Mouse (Mus musculus): ENCODE data around the gene Mllt3. TPM values are rescaled to one million over a fixed set of nuclear protein-coding genes. Genes with fewer than 3 reads are reported as not detected.

Mllt3 gene
- polyA plus RNA-seq, 1 experiment from 2014 or later, result 130 TPM

DNA sequence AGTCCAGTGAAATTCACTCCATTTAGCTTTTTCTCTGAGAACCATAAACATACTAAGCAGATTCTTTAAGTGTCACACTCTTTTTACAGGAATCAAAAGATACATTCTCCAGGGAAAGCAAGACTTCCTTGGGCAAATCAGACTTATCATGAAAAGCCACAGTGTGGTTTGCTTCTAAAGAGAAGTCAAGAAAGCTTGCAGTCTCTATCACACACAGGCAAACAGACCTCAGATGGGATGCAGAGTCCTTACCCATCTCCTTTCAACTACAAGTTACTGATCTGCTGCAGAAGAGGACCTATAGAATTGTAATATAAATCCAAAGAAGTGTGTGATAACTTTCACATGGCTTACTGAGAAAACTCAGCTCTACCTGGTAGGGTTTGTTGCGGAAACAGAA is 175.2 kb downstream of the Mllt3 start:
- no peak for ATAC-seq
- H3K27ac ChIP-seq (ENCODE audit: low read length), result no peak overlapping the region
- H3K4me1 ChIP-seq (replicated peaks; ENCODE audit: control insufficient read depth, insufficient read depth, low read length), result peaks cover 3% of the 10 kb centered on the region; the same call in 1 of the 2 replicates
- H3K4me2 ChIP-seq (ENCODE audit: low read length), result no peak overlapping the region
- no peak overlapping the region for H3K4me3 ChIP-seq (replicated peaks; ENCODE audit: low read length)
- H3K9ac ChIP-seq (replicated peaks; ENCODE audit: low read depth, low read length), result no peak overlapping the region
- H3K36me3 ChIP-seq (ENCODE audit: control insufficient read depth, insufficient read depth), result no peaks in the 10 kb centered on the region
- 100% methylated on average over 1 of the region's 1 CpGs for WGBS
- no peaks in the 10 kb centered on the region for H3K27me3 ChIP-seq (replicated peaks; ENCODE audit: control insufficient read depth, insufficient read depth, low read length)
- H3K9me3 ChIP-seq (ENCODE audit: control insufficient read depth, low read length), result no peaks in the 10 kb centered on the region

DNA sequence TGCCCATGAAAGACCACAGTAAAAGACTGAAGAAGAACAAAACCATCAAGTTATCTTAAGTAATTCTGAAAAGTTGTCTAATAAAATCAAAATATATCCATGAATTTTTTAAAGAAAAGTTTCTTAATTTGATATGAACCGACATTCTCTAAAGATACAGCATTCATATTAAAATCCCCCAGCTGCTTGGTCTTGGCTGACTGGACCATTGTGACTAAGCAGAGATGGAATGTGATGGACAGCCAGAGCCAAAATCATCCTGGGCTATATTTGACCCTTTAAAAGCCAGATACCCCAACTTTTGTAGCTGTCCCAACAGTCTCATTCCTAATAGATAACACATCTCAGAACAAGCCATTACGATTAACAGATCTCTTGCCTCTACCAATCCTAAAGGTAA is 180.7 kb downstream of the Mllt3 start:
- 88% methylated on average over 2 of the region's 2 CpGs for whole genome bisulfite sequencing
- no peaks in the 10 kb centered on the region for H3K27me3 ChIP-seq (replicated peaks; ENCODE audit: control insufficient read depth, insufficient read depth, low read length)
- H3K27ac ChIP-seq (ENCODE audit: low read length), result no peak overlapping the region
- no peak overlapping the region for H3K4me3 ChIP-seq (replicated peaks; ENCODE audit: low read length)
- H3K4me1 ChIP-seq (replicated peaks; ENCODE audit: control insufficient read depth, insufficient read depth, low read length), result peaks cover 3% of the 10 kb centered on the region; the same call in 1 of the 2 replicates
- no peak overlapping the region for H3K4me2 ChIP-seq (ENCODE audit: low read length)
- no peaks in the 10 kb centered on the region for H3K9me3 ChIP-seq (ENCODE audit: control insufficient read depth, low read length)
- no peaks in the 10 kb centered on the region for H3K36me3 ChIP-seq (ENCODE audit: control insufficient read depth, insufficient read depth)
- H3K9ac ChIP-seq (replicated peaks; ENCODE audit: low read depth, low read length), result no peak overlapping the region
- ATAC-seq, result no peak

GRCm38 (mm10) chr4:87850051-87850450 is 183.1 kb downstream of the Mllt3 start:
- H3K4me1 ChIP-seq (replicated peaks; ENCODE audit: control insufficient read depth, insufficient read depth, low read length), result peaks cover 4% of the 10 kb centered on the region
- WGBS, result 90% methylated on average over 5 of the region's 5 CpGs
- H3K27me3 ChIP-seq (replicated peaks; ENCODE audit: control insufficient read depth, insufficient read depth, low read length), result no peaks in the 10 kb centered on the region
- no peak overlapping the region for H3K9ac ChIP-seq (replicated peaks; ENCODE audit: low read depth, low read length)
- H3K4me3 ChIP-seq (replicated peaks; ENCODE audit: low read length), result no peak overlapping the region
- no peaks in the 10 kb centered on the region for H3K9me3 ChIP-seq (ENCODE audit: control insufficient read depth, low read length)
- H3K36me3 ChIP-seq (ENCODE audit: control insufficient read depth, insufficient read depth), result no peaks in the 10 kb centered on the region
- H3K4me2 ChIP-seq (ENCODE audit: low read length), result no peak overlapping the region
- H3K27ac ChIP-seq (ENCODE audit: low read length), result no peak overlapping the region
- no peak for ATAC-seq

- ATAC-seq, result peak; percentile 40; the same call in 1 of the 2 replicates
- no peak overlapping the region for H3K27ac ChIP-seq (ENCODE audit: low read length)
Measured at GRCm38 (mm10) chr4:87844668-87845210, 188.4 kb downstream of the Mllt3 start.

GRCm38 (mm10) chr4:87840210-87840910 is 192.8 kb downstream of the Mllt3 start:
- no peaks in the 10 kb centered on the region for H3K27me3 ChIP-seq (replicated peaks; ENCODE audit: control insufficient read depth, insufficient read depth, low read length)
- H3K27ac ChIP-seq (ENCODE audit: low read length), result no peak overlapping the region
- no peaks in the 10 kb centered on the region for H3K36me3 ChIP-seq (ENCODE audit: control insufficient read depth, insufficient read depth)
- 90% methylated on average over 10 of the region's 10 CpGs for WGBS
- no peaks in the 10 kb centered on the region for H3K9me3 ChIP-seq (ENCODE audit: control insufficient read depth, low read length)
- peaks cover 7% of the 10 kb centered on the region for H3K4me1 ChIP-seq (replicated peaks; ENCODE audit: control insufficient read depth, insufficient read depth, low read length)
- no peak for ATAC-seq
- H3K4me2 ChIP-seq (ENCODE audit: low read length), result no peak overlapping the region
- H3K9ac ChIP-seq (replicated peaks; ENCODE audit: low read depth, low read length), result no peak overlapping the region
- H3K4me3 ChIP-seq (replicated peaks; ENCODE audit: low read length), result no peak overlapping the region

More at GRCm38 (mm10) chr4:87844668-87845210, 188.4 kb downstream of the Mllt3 start:
- 42% methylated on average over 6 of the region's 6 CpGs for WGBS
- peaks cover 6% of the 10 kb centered on the region for H3K4me1 ChIP-seq (replicated peaks; ENCODE audit: control insufficient read depth, insufficient read depth, low read length)
- no peak overlapping the region for H3K9ac ChIP-seq (replicated peaks; ENCODE audit: low read depth, low read length)
- no peaks in the 10 kb centered on the region for H3K27me3 ChIP-seq (replicated peaks; ENCODE audit: control insufficient read depth, insufficient read depth, low read length)
- H3K36me3 ChIP-seq (ENCODE audit: control insufficient read depth, insufficient read depth), result no peaks in the 10 kb centered on the region
- H3K4me3 ChIP-seq (replicated peaks; ENCODE audit: low read length), result no peak overlapping the region
- H3K4me2 ChIP-seq (ENCODE audit: low read length), result no peak overlapping the region
- no peaks in the 10 kb centered on the region for H3K9me3 ChIP-seq (ENCODE audit: control insufficient read depth, low read length)

DNA sequence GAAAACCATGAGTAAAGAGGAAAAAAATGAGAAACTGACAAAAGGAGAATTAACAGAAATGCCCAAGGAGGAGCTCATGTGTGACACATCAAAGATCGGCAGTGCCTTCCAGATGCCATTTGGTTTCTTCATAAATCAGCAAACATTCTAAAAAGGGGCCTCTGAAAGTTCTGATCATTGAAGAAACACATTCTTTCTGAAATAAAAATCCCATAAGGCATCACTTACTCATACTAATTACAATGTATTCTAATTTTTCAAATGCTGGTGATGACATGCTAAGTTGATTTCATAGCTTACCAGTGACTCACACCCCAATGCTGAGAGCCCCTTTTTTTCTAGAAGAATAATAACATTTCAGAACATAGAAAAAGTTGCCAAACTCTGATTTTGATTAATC is 194.4 kb downstream of the Mllt3 start:
- H3K36me3 ChIP-seq (ENCODE audit: control insufficient read depth, insufficient read depth), result no peaks in the 10 kb centered on the region
- no peak for ATAC-seq
- H3K9me3 ChIP-seq (ENCODE audit: control insufficient read depth, low read length), result no peaks in the 10 kb centered on the region
- H3K27me3 ChIP-seq (replicated peaks; ENCODE audit: control insufficient read depth, insufficient read depth, low read length), result no peaks in the 10 kb centered on the region
- no peak overlapping the region for H3K27ac ChIP-seq (ENCODE audit: low read length)
- 86% methylated on average over 1 of the region's 1 CpGs for WGBS
- no peak overlapping the region for H3K4me2 ChIP-seq (ENCODE audit: low read length)
- peaks cover 10% of the 10 kb centered on the region for H3K4me1 ChIP-seq (replicated peaks; ENCODE audit: control insufficient read depth, insufficient read depth, low read length)
- H3K9ac ChIP-seq (replicated peaks; ENCODE audit: low read depth, low read length), result no peak overlapping the region
- H3K4me3 ChIP-seq (replicated peaks; ENCODE audit: low read length), result no peak overlapping the region

GRCm38 (mm10) chr4:87837471-87838361 is 195.4 kb downstream of the Mllt3 start:
- Histone ChIP-seq H3K9me3 (ENCODE audit: control insufficient read depth, low read length) (no peaks in the 10 kb centered on the region), H3K4me2 (ENCODE audit: low read length) (no peak overlapping the region), H3K4me3 (replicated peaks; ENCODE audit: low read length) (no peak overlapping the region), H3K27ac (ENCODE audit: low read length) (no peak overlapping the region), H3K36me3 (ENCODE audit: control insufficient read depth, insufficient read depth) (no peaks in the 10 kb centered on the region), H3K27me3 (replicated peaks; ENCODE audit: control insufficient read depth, insufficient read depth, low read length) (no peaks in the 10 kb centered on the region), H3K9ac (replicated peaks; ENCODE audit: low read depth, low read length) (no peak overlapping the region), H3K4me1 (replicated peaks; ENCODE audit: control insufficient read depth, insufficient read depth, low read length) (peaks cover 10% of the 10 kb centered on the region)
- ATAC-seq, result no peak
- WGBS, result 94% methylated on average over 2 of the region's 2 CpGs

DNA sequence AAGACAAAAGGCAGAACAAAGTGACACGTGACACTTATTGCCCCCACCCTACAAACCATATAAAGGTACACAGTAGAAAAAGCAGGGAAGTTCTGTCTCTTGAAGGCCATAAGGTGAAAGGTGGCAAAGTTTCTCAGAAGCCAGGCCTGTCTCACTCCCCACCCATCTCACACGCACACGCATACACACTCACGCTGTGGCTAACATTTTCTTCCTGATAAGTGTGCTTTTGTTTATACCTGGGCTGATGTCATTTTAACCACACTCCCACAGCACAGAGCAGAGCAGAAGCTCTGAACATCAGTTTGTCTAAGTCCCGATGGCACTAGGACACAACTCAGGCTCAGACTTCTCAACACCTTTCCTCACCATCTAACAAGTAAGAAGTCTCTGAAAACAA is 196.9 kb downstream of the Mllt3 start:
- Histone ChIP-seq H3K27ac (ENCODE audit: low read length) (no peak overlapping the region), H3K27me3 (replicated peaks; ENCODE audit: control insufficient read depth, insufficient read depth, low read length) (no peaks in the 10 kb centered on the region), H3K9me3 (ENCODE audit: control insufficient read depth, low read length) (no peaks in the 10 kb centered on the region), H3K4me3 (replicated peaks; ENCODE audit: low read length) (no peak overlapping the region), H3K36me3 (ENCODE audit: control insufficient read depth, insufficient read depth) (no peaks in the 10 kb centered on the region), H3K4me1 (replicated peaks; ENCODE audit: control insufficient read depth, insufficient read depth, low read length) (peaks cover 10% of the 10 kb centered on the region), H3K4me2 (ENCODE audit: low read length) (no peak overlapping the region), H3K9ac (replicated peaks; ENCODE audit: low read depth, low read length) (no peak overlapping the region)
- ATAC-seq, result no peak
- WGBS, result 88% methylated on average over 5 of the region's 5 CpGs

DNA sequence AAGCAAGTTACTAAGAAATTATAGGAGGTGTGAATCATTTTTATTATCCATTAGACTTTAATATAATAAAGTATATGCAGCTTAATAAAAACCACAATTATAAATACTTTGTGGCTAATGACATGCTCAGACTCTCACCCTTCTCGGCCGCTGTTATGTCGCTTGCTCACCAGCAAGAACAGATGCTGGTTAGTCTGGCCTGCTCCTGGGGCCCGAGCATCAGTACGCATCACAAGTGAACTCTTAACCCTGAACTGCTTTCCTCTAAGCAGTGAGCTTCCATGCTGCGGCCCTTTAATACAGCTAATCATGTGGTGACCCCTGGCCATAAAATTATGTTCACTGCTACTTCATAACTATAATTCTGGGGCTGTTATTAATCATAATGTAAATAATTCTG is 198.0 kb downstream of the Mllt3 start:
- ATAC-seq, result no peak

More for the DNA sequence above, 198.0 kb downstream of the Mllt3 start:
- no peak overlapping the region for H3K9ac ChIP-seq (replicated peaks; ENCODE audit: low read depth, low read length)
- no peak overlapping the region for H3K4me2 ChIP-seq (ENCODE audit: low read length)
- no peaks in the 10 kb centered on the region for H3K36me3 ChIP-seq (ENCODE audit: control insufficient read depth, insufficient read depth)
- no peaks in the 10 kb centered on the region for H3K9me3 ChIP-seq (ENCODE audit: control insufficient read depth, low read length)
- no peak overlapping the region for H3K27ac ChIP-seq (ENCODE audit: low read length)
- no peak overlapping the region for H3K4me3 ChIP-seq (replicated peaks; ENCODE audit: low read length)
- no peaks in the 10 kb centered on the region for H3K27me3 ChIP-seq (replicated peaks; ENCODE audit: control insufficient read depth, insufficient read depth, low read length)
- 68% methylated on average over 6 of the region's 6 CpGs for WGBS
- H3K4me1 ChIP-seq (replicated peaks; ENCODE audit: control insufficient read depth, insufficient read depth, low read length), result peaks cover 15% of the 10 kb centered on the region

All from forebrain, embryonic 16.5 days (tissue).